Mouse (Mus musculus) thymus, adult 2 months (tissue): ENCODE measurements around the gene Cyp4a32.
"Not testable (repeated sequence)": the region's sequence is repeated elsewhere in the genome, so short reads cannot be mapped to it uniquely, and the experiment has no call there.

Source experiments
- CTCF ChIP-seq: fragments of 200-500 bp; IDR thresholded peaks from 2 replicates; pipeline ENCODE4 v1.5.1; 2012; ENCODE audit warnings: mild to moderate bottlenecking, control low read depth, low read length, moderate library complexity, borderline replicate concordance; ENCODE audit not compliant: control insufficient read depth, poor library complexity, insufficient read depth; ENCODE audit errors: extremely low read depth
- POLR2A ChIP-seq: fragments of 200-500 bp; IDR thresholded peaks from 2 replicates; pipeline ENCODE4 v1.6.1; 2012; ENCODE audit warnings: mild to moderate bottlenecking, low read length, control low read depth, moderate library complexity; ENCODE audit not compliant: control insufficient read depth, poor library complexity, insufficient read depth; ENCODE audit errors: extremely low read depth

- not testable (repeated sequence) for TF ChIP-seq POLR2A, CTCF
Observed at GRCm38 (mm10) chr4:115564469-115565225, 36.1 kb upstream of the Cyp4a32 start.
